Mouse (Mus musculus): ENCODE results near the gene Fbxw10. TPM values are rescaled to one million over a fixed set of nuclear protein-coding genes. Genes with fewer than 3 reads are reported as not detected.

The Fbxw10 gene
- polyA plus RNA-seq, 1 experiment from 2014 or later: 0.73 TPM

GRCm38 (mm10) chr11:62845730-62846129 lies 1.1 kb upstream of the Fbxw10 start:
- Histone ChIP-seq H3K27ac (no peak overlapping the region), H3K4me2 (no peak overlapping the region), H3K9me3 (no peaks in the 10 kb centered on the region), H3K4me3 (replicated peaks) (no peak overlapping the region), H3K36me3 (peaks cover 5% of the 10 kb centered on the region), H3K27me3 (no peaks in the 10 kb centered on the region), H3K9ac (replicated peaks) (no peak overlapping the region), H3K4me1 (replicated peaks) (peaks cover 16% of the 10 kb centered on the region)
- no peak for ATAC-seq (ENCODE audit: insufficient number of reproducible peaks, insufficient read depth, low FRiP score, low TSS enrichment, low read depth)
- WGBS: 75% methylated on average over 3 of the region's 3 CpGs

GRCm38 (mm10) chr11:62847655-62848191 lies 854 bp downstream of the Fbxw10 start:
- ATAC-seq (ENCODE audit: insufficient number of reproducible peaks, insufficient read depth, low FRiP score, low TSS enrichment, low read depth): no peak
- Histone ChIP-seq H3K4me1 (replicated peaks) (peaks cover 16% of the 10 kb centered on the region), H3K9ac (replicated peaks) (0 out of 2 replicates have a peak overlapping the region, but pooled peaks have one; percentile 37), H3K27me3 (no peaks in the 10 kb centered on the region), H3K9me3 (no peaks in the 10 kb centered on the region), H3K4me2 (peak overlapping the region; percentile 56), H3K27ac (peak overlapping the region; percentile 91), H3K4me3 (replicated peaks) (peak overlapping the region; percentile 30; the same call in 1 of the 2 replicates), H3K36me3 (no peaks in the 10 kb centered on the region)
- WGBS: 30% methylated on average over 4 of the region's 4 CpGs

GRCm38 (mm10) chr11:62848301-62848700 lies 1.4 kb downstream of the Fbxw10 start:
- Histone ChIP-seq H3K9ac (replicated peaks) (no peak overlapping the region), H3K27ac (peak overlapping the region; percentile 17; the same call in 1 of the 2 replicates), H3K4me2 (no peak overlapping the region), H3K27me3 (no peaks in the 10 kb centered on the region), H3K4me1 (replicated peaks) (peaks cover 16% of the 10 kb centered on the region), H3K9me3 (no peaks in the 10 kb centered on the region), H3K36me3 (no peaks in the 10 kb centered on the region), H3K4me3 (replicated peaks) (no peak overlapping the region)
- no peak for ATAC-seq (ENCODE audit: insufficient number of reproducible peaks, insufficient read depth, low FRiP score, low TSS enrichment, low read depth)
- 33% methylated on average over 2 of the region's 2 CpGs for WGBS

GRCm38 (mm10) chr11:62851199-62851598 lies 4.3 kb downstream of the Fbxw10 start:
- H3K4me2 ChIP-seq: no peak overlapping the region
- 90% methylated on average over 1 of the region's 1 CpGs for WGBS
- H3K27me3 ChIP-seq: no peaks in the 10 kb centered on the region
- no peaks in the 10 kb centered on the region for H3K9me3 ChIP-seq
- H3K9ac ChIP-seq (replicated peaks): no peak overlapping the region
- no peak for ATAC-seq (ENCODE audit: insufficient number of reproducible peaks, insufficient read depth, low FRiP score, low TSS enrichment, low read depth)
- H3K27ac ChIP-seq: no peak overlapping the region
- H3K36me3 ChIP-seq: no peaks in the 10 kb centered on the region
- peaks cover 16% of the 10 kb centered on the region for H3K4me1 ChIP-seq (replicated peaks)
- H3K4me3 ChIP-seq (replicated peaks): no peak overlapping the region

- H3K9ac ChIP-seq (replicated peaks): no peak overlapping the region
- H3K27me3 ChIP-seq: no peaks in the 10 kb centered on the region
- H3K4me3 ChIP-seq (replicated peaks): no peak overlapping the region
- ATAC-seq (ENCODE audit: insufficient number of reproducible peaks, insufficient read depth, low FRiP score, low TSS enrichment, low read depth): no peak
- no peak overlapping the region for H3K4me2 ChIP-seq
- no peaks in the 10 kb centered on the region for H3K9me3 ChIP-seq
- WGBS: 89% methylated on average over 6 of the region's 6 CpGs
- H3K4me1 ChIP-seq (replicated peaks): peaks cover 3% of the 10 kb centered on the region; the same call in 1 of the 2 replicates
- H3K27ac ChIP-seq: no peak overlapping the region
- H3K36me3 ChIP-seq: no peaks in the 10 kb centered on the region
These were observed 6.5 kb downstream of the Fbxw10 start for GRCm38 (mm10) chr11:62853334-62853733.

GRCm38 (mm10) chr11:62865562-62865961 lies 18.7 kb downstream of the Fbxw10 start:
- Histone ChIP-seq H3K4me1 (replicated peaks) (no peaks in the 10 kb centered on the region), H3K9me3 (no peaks in the 10 kb centered on the region), H3K9ac (replicated peaks) (no peak overlapping the region), H3K36me3 (no peaks in the 10 kb centered on the region), H3K4me2 (no peak overlapping the region), H3K4me3 (replicated peaks) (no peak overlapping the region), H3K27ac (no peak overlapping the region), H3K27me3 (no peaks in the 10 kb centered on the region; the same call in 1 of the 2 replicates)
- WGBS: 76% methylated on average over 4 of the region's 4 CpGs
- no peak for ATAC-seq (ENCODE audit: insufficient number of reproducible peaks, insufficient read depth, low FRiP score, low TSS enrichment, low read depth)

- Histone ChIP-seq H3K4me2 (no peak overlapping the region), H3K36me3 (no peaks in the 10 kb centered on the region), H3K9ac (replicated peaks) (no peak overlapping the region), H3K4me1 (replicated peaks) (no peaks in the 10 kb centered on the region), H3K27me3 (no peaks in the 10 kb centered on the region; the same call in 1 of the 2 replicates), H3K9me3 (no peaks in the 10 kb centered on the region), H3K27ac (no peak overlapping the region), H3K4me3 (replicated peaks) (no peak overlapping the region)
- WGBS: 84% methylated on average over 7 of the region's 7 CpGs
- no peak for ATAC-seq (ENCODE audit: insufficient number of reproducible peaks, insufficient read depth, low FRiP score, low TSS enrichment, low read depth)
These were observed 19.8 kb downstream of the Fbxw10 start for GRCm38 (mm10) chr11:62866685-62867084.

- ATAC-seq (ENCODE audit: insufficient number of reproducible peaks, insufficient read depth, low FRiP score, low TSS enrichment, low read depth): no peak
These were observed 22.3 kb downstream of the Fbxw10 start for GRCm38 (mm10) chr11:62869201-62869600.

GRCm38 (mm10) chr11:62869715-62870371 lies 23.0 kb downstream of the Fbxw10 start:
- Histone ChIP-seq H3K9ac (replicated peaks) (no peak overlapping the region), H3K27me3 (no peaks in the 10 kb centered on the region; the same call in 1 of the 2 replicates), H3K4me1 (replicated peaks) (no peaks in the 10 kb centered on the region), H3K9me3 (no peaks in the 10 kb centered on the region), H3K27ac (no peak overlapping the region), H3K4me2 (no peak overlapping the region), H3K4me3 (replicated peaks) (no peak overlapping the region), H3K36me3 (no peaks in the 10 kb centered on the region)
- no peak for ATAC-seq (ENCODE audit: insufficient number of reproducible peaks, insufficient read depth, low FRiP score, low TSS enrichment, low read depth)
- 83% methylated on average over 8 of the region's 8 CpGs for WGBS

More at GRCm38 (mm10) chr11:62869201-62869600, 22.3 kb downstream of the Fbxw10 start:
- H3K4me1 ChIP-seq (replicated peaks): no peaks in the 10 kb centered on the region
- H3K27me3 ChIP-seq: no peaks in the 10 kb centered on the region; the same call in 1 of the 2 replicates
- H3K4me3 ChIP-seq (replicated peaks): no peak overlapping the region
- no peak overlapping the region for H3K4me2 ChIP-seq
- 64% methylated on average over 5 of the region's 5 CpGs for WGBS
- H3K27ac ChIP-seq: no peak overlapping the region
- H3K9me3 ChIP-seq: no peaks in the 10 kb centered on the region
- H3K9ac ChIP-seq (replicated peaks): no peak overlapping the region
- no peaks in the 10 kb centered on the region for H3K36me3 ChIP-seq

GRCm38 (mm10) chr11:62873479-62873878 lies 26.6 kb downstream of the Fbxw10 start:
- no peak overlapping the region for H3K4me2 ChIP-seq
- H3K4me1 ChIP-seq (replicated peaks): 0 out of 2 replicates have a peak, but pooled peaks cover 4% of the 10 kb centered on the region
- no peaks in the 10 kb centered on the region for H3K36me3 ChIP-seq
- H3K9ac ChIP-seq (replicated peaks): no peak overlapping the region
- H3K27me3 ChIP-seq: no peaks in the 10 kb centered on the region
- ATAC-seq (ENCODE audit: insufficient number of reproducible peaks, insufficient read depth, low FRiP score, low TSS enrichment, low read depth): no peak
- 72% methylated on average over 9 of the region's 9 CpGs for WGBS
- H3K27ac ChIP-seq: no peak overlapping the region
- H3K4me3 ChIP-seq (replicated peaks): no peak overlapping the region
- no peaks in the 10 kb centered on the region for H3K9me3 ChIP-seq

GRCm38 (mm10) chr11:62875696-62876095 lies 28.8 kb downstream of the Fbxw10 start:
- 95% methylated on average over 1 of the region's 1 CpGs for WGBS
- Histone ChIP-seq H3K4me2 (no peak overlapping the region), H3K4me1 (replicated peaks) (peaks cover 4% of the 10 kb centered on the region; the same call in 1 of the 2 replicates), H3K9me3 (no peaks in the 10 kb centered on the region), H3K27me3 (no peaks in the 10 kb centered on the region), H3K27ac (no peak overlapping the region), H3K36me3 (no peaks in the 10 kb centered on the region), H3K4me3 (replicated peaks) (no peak overlapping the region), H3K9ac (replicated peaks) (no peak overlapping the region)
- no peak for ATAC-seq (ENCODE audit: insufficient number of reproducible peaks, insufficient read depth, low FRiP score, low TSS enrichment, low read depth)

All from limb, embryonic 12.5 days (tissue).